Mouse (Mus musculus): ENCODE measurements around the gene Aip. TPM values are rescaled to one million over a fixed set of nuclear protein-coding genes. Genes with fewer than 3 reads are reported as not detected.
"Not testable (repeated sequence)": the region's sequence is repeated elsewhere in the genome, so short reads cannot be mapped to it uniquely, and the experiment has no call there.

The Aip gene
- total RNA-seq, 1 experiment from 2014 or later = 81.3 TPM

DNA sequence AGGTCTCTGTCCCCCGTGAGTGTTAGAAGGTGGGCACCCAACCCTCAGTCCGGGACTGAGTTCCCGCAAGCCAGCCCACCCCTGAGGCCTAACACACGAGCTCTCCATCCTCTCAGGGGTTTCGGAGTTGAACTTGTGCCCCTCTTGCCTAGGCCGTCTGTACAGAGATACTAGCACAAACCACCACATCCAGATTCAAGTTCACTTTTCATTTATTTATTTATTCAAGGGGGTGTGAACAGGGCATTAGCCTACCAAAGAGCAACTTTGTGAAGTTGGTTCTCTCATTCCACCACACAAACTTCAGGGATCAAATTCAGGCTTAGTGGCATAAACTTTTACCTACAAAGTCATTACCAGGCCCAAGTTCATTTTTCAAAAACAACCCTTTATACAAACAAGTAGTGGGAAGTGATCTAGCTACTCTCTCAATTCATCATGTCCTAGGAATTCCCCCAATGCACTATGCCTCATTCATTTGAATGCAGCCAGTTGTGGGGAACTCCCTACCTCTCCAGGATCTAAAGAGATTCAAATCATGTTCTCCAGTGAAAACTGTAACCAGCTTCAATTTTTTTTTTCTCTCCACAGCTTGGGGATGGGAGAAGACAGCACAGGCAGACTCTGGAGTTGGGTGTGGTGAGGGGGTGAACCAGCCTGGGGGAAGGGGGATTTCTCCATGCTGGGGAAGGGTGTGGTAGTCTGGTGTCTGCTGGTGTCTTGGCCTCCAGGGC is 9.7 kb upstream of the Aip start:
- DNase-seq = not testable (repeated sequence)

DNA sequence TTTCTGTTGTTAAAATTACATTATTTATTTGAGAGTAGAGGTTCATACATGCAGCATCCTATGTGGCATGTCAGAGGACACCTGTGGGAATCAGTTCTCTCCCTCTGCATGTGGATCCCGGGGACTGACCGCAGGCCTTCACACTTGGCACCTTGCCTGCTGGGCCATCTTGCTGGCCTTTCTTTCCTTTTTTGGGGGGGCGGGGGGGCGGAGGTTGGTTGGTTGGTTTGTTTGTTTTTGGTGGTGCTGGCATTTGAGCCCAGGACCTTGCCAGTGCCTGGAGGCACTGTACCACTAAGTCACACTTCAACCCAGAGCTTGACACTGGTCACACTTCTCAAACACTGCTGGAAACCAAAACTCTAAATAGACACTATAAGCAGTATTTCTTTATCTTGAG is 8.7 kb upstream of the Aip start:
- DNase-seq = no peak

DNA sequence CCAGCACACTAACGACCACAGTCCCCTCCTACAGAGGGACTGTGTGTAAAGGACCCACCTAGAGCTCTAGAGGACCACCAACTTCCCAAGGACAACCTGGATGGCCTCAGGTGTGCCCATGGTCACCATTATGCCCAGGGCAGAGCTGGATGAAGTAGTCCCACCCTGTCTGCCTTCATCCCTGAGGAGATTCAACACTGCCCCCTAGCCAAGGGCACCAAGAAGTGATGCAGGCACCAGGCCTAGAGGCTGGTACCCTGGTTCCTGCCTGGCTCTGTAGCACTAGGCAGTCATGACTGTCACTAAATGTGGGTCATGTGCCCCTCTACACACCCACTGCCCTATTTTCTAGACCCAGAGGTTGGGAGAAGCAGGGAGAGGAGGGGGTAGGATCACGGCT is 6.1 kb upstream of the Aip start:
- DNase-seq = no peak

DNA sequence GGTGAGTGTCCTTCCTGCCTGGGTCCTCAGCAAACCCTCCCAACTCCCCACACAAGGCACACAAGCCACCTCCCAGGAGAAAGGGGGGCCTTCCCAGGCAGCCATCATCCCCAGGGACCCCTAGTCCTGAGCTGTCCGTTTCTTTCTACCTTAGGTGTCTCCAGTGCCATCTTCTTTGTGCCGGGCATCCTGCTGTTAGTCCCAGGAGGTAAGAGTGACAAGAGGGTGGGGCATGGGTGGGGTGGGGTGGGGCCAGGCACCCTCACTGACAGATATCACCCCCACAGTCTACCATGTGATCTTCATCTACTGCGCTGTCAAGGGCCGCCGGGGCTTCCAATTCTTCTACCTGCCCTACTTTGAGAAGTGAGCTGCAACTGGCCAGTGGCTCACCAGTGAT is 5.4 kb upstream of the Aip start:
- DNase-seq = no peak

DNA sequence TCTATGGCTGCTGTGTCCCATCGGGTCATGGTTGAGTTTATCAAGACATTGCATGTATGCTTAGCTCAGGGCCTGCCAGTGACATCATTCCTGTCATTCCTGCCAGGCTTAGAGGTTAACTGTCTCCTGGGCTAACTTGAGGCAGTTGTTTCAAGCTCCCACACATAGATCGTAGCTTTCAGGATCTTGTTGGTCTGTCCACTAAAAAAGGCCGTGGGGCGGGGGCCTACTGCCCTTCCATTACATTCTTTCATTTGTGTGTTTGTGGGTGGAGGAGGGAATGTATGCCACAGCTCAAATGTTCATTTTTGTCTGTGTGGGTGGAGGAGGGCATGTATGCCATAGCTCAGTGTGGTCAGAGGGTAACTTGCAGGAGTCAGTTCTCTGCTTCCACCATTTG is 4.4 kb upstream of the Aip start:
- no peak for DNase-seq

DNA sequence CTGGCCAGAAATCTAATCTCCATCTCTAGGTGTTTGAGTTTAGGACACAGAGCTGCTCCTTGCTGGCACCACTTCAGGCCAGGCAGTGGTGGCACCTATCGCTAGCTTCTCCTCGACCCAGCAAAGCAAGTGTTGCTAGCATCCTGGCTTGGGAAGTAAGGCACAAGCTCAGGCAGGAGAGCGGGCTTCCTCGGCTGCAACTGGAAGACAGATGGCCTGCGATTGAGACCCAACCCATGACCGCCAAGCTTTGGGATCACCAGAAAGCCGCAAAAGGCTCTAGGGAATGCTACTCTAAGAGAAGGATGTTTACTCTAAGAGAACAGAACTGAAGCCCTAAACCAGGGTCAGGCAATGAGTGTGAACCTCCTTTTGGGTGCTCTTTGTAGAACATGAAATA is 3.8 kb upstream of the Aip start:
- no peak for DNase-seq

DNA sequence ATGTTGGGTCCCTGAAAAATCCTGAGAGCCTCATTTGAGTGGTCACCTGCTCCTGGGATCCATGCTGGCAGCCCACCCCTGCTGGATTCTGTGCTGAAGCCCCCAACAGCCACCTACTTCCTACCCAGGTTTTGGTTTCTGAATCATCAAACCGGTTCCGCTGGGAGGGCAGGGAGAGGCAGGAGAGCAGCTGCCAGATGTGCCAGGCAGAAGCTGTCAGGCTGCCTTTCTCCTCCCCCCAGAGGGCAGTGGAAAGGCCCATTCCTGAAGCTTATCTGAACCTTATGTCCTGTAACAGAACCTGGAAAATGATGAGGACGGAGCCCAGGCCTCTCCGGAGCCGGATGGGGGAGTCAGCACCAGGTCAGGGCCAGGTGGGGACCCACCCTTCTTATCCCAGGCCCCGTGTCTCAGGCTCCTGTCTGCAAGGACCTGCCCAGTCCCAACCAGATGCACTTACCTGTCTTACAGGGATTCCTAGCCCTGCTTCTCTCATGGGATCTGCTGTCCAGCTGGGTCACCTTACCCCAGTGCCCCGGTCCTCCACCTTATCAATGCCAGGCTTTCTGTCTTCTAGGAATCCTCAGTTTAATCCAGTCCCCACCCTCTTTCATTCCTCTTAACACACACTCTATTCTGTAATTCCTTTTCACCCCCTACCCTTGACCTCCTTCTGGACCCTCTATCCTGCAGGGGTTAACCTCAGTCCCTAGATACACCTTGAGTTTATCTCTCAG is 1.3 kb upstream of the Aip start:
- peak; percentile 52 for DNase-seq

DNA sequence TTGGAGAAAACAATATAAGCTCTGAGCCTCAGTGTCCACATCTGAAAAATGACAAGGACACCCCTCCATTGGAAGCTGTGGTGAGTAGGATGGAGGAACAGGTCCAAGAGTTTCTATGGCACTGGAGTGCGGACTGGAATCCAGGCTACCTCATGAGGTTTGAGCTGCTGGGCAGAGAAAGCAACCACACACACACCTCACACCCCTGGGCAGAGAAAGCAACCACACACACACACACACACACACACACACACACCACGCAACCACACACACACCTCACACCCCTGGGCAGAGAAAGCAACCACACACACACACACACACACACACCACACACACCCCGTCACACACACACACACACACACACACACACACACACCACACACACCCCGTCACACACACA is 390 bp downstream of the Aip start:
- DNase-seq = not testable (repeated sequence)

DNA sequence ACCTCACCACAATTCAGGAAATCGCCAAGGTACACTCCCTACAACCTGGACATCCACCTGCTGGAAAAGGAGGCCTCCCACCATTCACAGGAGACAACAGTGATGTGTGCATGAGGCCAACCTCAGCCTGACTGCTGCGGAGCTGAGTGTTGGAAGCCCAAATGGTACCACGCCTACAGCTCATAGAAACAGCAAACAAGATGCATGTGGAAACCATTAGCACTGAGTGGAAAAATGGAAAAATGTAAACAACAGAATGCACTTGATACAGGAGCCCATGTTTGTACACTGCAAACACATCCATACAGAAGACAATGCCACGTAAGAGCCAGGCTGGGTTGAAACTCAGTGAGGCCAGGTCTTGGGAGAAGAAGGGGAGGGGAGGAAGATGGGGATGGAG is 1.2 kb downstream of the Aip start:
- no peak for DNase-seq

DNA sequence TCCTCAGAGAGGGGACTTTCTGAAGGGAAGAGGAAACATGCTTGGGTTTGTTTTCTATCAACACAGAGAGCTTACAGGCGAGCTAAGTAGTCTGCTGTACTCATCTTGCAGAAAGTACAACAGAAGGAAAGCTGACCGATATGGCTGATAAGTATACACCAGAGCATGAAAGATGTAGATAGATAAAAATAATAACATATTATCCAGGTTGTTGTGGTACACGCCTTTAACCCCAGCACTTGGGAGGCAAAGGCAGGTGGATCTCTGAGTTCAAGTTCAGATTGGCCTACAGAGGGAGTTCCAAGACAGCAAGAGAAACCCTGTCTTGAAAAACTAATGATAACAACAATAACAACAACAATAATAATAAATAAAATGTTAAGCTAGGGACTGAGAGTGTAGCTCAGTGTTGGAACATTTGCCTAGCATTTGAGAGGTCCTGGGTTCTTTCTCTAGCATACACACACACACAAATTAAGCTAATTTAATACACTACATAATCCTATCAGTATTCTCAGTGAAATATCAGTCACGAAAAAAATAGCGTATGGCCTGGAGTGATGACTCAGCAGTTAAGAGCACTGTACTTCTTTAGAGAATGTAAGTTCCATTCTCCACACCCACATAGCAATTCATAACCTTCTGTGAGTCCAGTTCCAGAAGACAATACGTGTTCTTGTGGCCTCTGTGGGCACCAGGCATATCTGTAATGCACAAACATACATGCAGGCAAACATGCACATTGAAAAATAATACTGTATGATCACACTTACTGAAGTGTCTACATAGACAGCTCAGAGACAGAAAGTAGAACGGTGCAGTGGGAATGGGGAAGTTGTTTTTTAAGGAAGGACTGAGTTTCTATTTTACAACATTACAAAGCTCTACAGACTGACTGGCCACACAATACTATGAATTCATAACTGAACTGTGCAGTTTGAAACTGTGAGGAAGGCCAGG is 3.0 kb downstream of the Aip start:
- DNase-seq = no peak

DNA sequence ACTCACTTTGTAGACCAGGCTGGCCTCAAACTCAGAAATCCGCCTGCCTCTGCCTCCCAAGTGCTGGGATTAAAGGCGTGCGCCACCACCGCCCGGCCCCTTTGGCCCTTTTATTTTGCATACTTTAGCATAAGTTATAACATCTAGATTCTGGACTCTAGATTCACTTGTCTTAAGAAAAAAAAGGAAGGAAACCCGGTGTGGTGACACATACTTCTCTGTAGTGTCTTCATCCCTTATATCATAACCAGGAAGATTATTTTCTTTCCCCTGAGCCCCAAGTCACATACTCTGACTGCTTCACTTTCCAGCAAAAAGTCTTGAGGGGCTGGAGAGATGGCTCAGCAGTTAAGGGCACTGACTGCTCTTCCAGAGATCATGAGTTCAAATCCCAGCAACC is 3.8 kb downstream of the Aip start:
- DNase-seq = not testable (repeated sequence)

DNA sequence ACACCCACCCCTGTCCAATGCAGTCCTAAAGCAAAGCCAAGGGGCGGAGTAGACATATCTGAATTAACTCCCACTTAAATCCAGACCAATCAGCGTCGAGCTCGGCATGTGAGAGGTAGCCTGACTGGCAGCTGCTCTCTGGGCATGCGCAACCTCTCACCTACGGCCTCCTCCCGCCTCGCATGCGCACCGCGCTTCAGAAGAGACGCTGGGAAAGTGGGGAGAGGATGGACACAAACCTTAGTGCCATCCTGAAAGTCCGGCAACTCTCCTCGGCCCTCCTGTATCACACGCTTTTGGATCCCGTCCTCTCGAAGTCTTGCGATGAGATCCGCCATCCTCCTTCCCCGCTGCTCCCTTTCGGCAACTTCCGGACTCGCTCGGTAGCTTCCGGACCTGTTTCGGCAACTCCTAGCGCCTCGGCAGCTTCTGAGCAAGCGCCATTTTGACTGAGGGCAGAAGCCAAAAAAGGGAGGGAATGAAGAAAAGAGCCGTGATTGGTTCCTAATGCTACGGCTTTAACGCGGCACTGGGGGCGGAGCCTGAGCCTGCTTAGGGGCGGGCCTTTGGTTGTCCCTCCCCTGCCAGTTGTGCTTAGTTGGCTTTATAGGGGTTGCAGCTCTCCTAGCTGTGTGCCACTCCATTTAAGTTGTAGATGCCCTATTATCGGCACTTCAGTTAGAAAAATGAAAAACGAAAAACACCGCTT is 4.4 kb downstream of the Aip start:
- DNase-seq = peak; percentile 99

DNA sequence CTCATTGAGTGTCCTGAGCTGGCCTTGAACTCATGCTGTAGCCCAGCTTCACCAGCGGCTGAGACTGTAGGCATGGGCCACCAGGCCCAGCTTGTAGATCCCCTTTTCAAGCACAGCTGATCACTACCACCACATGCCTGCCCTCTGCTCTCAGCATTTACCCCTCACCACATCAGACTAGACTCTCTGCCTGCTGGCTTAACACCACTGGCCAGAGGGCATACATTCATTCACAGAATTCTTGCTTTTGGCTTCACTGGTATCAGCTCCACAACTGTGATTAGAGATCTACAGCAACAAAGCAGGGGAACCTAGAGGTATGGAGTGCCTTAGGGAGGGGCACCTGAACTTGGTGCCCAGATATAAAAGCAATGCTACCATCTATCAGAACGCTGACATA is 5.2 kb downstream of the Aip start:
- DNase-seq = no peak

DNA sequence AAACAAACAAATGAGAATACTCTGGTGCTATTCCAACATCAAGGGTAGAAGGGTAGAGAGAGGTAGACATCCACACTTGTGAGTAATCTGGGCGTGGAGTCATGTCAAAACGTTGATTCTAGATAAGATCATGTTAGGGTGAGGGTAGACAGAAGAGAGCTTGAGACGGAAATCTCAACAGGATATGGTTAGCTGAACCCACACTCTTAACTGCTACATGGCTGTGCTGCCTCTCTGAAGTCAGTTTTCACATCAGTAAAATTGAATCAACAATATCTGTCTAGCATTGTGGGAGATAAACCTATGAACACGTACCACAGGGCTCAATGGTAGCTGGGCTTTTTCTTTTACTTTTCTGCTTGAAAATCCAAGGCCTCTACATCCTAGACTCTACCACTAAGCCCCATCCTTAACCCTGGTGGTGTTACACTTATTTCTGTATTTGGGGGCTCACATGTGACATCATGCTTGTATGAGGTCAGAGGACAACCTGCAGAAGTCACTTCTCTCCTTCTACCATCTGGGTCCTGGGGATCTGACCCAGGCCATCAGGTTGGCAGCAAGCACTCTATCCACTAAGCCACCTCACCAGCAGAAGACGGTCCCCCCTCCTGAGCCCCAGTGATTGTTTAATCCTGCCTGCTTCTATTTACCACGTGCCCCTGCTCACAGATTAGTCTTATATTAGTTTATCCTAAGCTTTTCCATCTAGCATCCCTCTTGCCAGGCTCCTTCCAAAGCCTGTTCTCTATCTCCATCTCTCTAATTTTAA is 5.8 kb downstream of the Aip start:
- DNase-seq = no peak

DNA sequence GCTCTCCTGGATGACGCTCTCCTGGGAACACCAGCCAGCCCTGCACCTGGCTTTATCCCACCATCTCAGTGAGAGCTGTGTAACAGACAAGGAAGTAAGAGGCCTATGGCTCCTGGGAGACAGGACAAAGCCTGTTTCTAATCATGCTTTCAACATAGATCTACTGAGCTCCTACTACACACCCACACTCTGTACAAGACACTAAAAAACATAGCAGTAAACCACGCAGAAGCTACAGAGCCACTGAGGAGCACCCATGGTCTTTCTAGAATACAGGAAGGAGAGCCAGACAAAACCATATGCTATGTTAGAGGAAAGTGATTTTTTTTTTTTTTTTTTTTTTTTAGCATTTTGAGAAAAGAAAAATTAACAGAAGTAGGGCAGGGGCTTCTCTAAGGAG is 7.3 kb downstream of the Aip start:
- no peak for DNase-seq

DNA sequence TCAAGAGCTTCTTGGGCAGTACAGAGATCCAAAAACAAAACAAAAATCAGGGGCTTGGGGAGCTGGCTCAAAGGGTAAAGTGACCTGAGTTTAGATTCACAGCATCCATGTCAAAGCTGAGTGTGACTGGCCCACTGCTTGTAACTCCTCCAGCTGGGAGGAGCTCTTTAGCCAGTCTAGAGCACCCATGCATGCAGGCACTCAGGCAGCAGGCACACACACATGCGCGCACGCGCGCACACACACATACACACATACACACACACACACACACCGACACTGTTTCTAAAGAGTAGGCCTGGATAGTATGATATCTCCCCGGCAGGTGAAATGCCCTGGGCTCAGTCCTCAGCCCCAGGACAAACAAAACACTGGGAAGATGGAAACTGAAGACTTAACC is 8.7 kb downstream of the Aip start:
- no peak for DNase-seq

DNA sequence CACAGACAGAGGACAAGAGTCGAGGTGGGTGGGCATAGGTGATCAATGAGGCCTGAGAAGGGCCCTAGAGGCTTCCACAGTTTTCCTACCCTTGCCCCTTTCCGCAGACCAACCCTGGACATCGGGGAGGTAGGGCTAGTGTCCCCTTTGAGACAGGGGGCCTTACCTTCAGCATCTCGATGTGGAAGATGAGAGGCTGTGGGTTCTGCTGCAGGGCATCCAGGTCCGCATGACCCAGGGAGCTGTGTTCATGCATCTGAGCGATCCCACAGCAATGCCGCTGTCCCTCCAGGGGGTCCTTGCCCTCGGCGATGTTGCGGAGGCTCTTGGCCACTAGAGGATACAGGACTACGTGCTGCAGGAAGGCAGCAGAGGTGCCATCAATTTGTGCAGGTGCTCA is 9.8 kb downstream of the Aip start:
- DNase-seq = no peak

DNA sequence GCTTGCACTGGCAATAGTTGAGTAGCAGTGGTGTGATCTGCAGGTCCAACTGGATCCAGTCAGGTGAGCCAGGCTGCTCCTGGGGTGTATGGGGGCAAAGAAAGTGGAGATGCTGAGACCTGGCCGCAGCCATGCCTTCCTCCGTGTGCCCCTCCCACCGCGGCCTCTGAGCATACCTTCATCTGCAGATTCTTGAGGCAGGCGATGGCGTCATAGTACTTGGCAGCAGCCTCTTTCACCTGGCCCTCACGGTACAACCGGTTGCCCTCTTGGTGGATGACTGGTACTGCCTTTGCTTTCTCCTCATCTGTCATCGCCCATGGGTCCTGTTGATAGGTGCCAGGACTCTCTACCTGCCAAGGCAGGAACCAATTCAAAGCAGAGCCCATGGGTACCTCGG is 10.5 kb downstream of the Aip start:
- DNase-seq = no peak

DNA sequence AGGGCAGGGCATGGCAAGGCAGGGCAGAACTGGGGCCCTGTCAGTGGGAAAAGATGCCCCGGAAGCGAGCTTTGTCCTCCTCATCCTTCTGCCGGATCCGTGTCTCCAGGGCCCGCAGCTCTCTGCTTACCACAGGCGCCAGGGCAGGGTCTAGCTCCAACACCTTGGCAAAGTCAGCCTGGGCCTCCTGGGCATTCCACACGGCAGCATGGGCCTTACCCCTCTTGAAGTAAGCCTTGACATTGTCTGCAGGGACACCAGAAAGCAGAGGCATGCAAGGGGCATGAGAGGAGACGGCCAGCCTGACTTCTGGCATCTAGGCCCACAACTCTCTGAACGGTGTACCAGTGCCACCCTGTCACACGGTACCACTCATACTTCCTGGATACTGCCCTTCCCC is 11.1 kb downstream of the Aip start:
- DNase-seq = no peak

DNA sequence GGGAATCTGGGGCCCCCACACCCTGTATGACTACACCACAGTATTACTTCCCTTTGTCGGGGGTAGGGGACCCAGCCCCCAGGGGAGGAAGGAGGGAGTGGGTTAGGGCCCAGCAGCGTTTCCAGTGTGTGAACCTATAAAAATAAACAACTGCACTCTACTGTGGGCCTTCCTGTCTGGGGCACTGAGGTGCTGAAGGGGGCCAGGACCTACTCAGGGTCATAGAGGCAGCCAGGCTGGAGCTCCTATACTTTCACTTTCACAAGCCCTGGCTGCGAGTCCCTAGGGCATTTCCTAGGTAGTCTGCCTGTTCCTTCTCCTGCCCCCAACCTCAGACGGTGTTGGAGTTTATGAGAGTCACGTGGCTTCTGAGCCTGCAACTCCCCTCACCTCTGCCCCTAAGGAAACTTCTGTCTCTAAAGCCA is 11.8 kb downstream of the Aip start:
- peak; percentile 65 for DNase-seq

DNA sequence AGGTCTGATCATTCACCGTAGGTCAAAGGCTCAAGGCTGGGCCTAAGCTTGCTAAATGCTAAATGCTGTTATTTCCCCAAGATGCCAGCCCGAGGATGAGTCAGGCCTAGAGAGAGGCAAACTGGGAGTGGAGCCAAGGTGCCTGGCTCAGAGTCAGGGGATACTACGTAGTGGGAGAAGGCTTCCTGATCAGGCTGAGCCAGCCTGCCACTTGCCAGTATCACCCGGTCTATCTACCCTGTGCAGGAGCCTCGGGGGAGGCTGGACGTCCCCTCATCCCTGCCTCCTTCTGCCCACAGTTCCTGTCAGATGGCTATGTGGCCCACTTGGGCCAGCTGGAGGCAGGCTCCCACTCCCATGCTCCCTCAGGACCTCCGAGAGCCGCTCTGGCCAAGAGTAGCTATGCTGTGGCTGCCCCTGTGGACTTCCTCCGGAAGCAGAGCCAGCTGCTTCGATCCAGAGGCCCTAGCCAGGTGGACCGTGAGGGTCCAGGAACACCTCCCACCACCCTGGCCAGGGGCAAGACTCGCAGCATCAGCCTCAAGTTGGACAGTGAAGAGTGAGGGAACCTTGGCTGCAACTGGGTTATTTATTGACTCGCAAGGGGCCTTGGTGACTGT is 12.4 kb downstream of the Aip start:
- peak; percentile 98 for DNase-seq

All from adrenal gland, postnatal 14 days (tissue).